Mouse (Mus musculus): ENCODE results near the gene Cars2.
"Not testable (repeated sequence)": the region's sequence is repeated elsewhere in the genome, so short reads cannot be mapped to it uniquely, and the experiment has no call there.

Cars2 gene

GRCm38 (mm10) chr8:11506802-11507201 lies 43.8 kb downstream of the Cars2 start:
- DNase-seq = peak; percentile 83

GRCm38 (mm10) chr8:11506074-11506473 lies 44.5 kb downstream of the Cars2 start:
- no peak for DNase-seq

GRCm38 (mm10) chr8:11503476-11504232 lies 46.9 kb downstream of the Cars2 start:
- DNase-seq = no peak

GRCm38 (mm10) chr8:11498786-11499485 lies 51.6 kb downstream of the Cars2 start:
- peak; percentile 78 for DNase-seq

GRCm38 (mm10) chr8:11498281-11498680 lies 52.3 kb downstream of the Cars2 start:
- DNase-seq = peak; percentile 70

GRCm38 (mm10) chr8:11497017-11497990 lies 53.3 kb downstream of the Cars2 start, which contains the start of gene Naxd:
TSS of gene Naxd (plus strand) at chr8:11497506.
- DNase-seq = peak; percentile 94

GRCm38 (mm10) chr8:11492340-11492739 lies 58.2 kb downstream of the Cars2 start:
- not testable (repeated sequence) for DNase-seq

GRCm38 (mm10) chr8:11487229-11487628 lies 63.4 kb downstream of the Cars2 start:
- no peak for DNase-seq

GRCm38 (mm10) chr8:11486142-11486541 lies 64.4 kb downstream of the Cars2 start:
- peak; percentile 88 for DNase-seq

GRCm38 (mm10) chr8:11482537-11482936 lies 68.0 kb downstream of the Cars2 start:
- no peak for DNase-seq

GRCm38 (mm10) chr8:11481876-11482275 lies 68.7 kb downstream of the Cars2 start:
- no peak for DNase-seq

- no peak for DNase-seq
These were observed 71.0 kb downstream of the Cars2 start for GRCm38 (mm10) chr8:11479591-11479990.

- no peak for DNase-seq
These were observed 71.6 kb downstream of the Cars2 start for GRCm38 (mm10) chr8:11478807-11479527.

GRCm38 (mm10) chr8:11477811-11478761 lies 72.5 kb downstream of the Cars2 start, which contains the start of gene Rab20:
TSS of gene Rab20 (minus strand) at chr8:11478710.
- DNase-seq = peak; percentile 91

- DNase-seq = no peak
These were observed 73.4 kb downstream of the Cars2 start for GRCm38 (mm10) chr8:11477178-11477553.

GRCm38 (mm10) chr8:11476338-11477177 lies 74.0 kb downstream of the Cars2 start:
- DNase-seq = peak; percentile 88

- DNase-seq = no peak
These were observed 74.7 kb downstream of the Cars2 start for GRCm38 (mm10) chr8:11475876-11476275.

- no peak for DNase-seq
These were observed 75.2 kb downstream of the Cars2 start for GRCm38 (mm10) chr8:11475397-11475796.

GRCm38 (mm10) chr8:11473072-11473471 lies 77.5 kb downstream of the Cars2 start:
- DNase-seq = peak; percentile 77

GRCm38 (mm10) chr8:11471309-11471708 lies 79.3 kb downstream of the Cars2 start:
- no peak for DNase-seq
